Mouse (Mus musculus) MEL (cell line): Measurements from ENCODE around the gene Spag6l. TPM values are rescaled to one million over a fixed set of nuclear protein-coding genes. Genes with fewer than 3 reads are reported as not detected.

Source experiments
- DNase-seq: peaks from one replicate; pipeline ENCODE4 v3.0.0; 2011; ENCODE audit warnings: low read depth, low spot score
- H3K27ac ChIP-seq: 2 replicates; pipeline ENCODE4 v1.5.1; 2012; ENCODE audit warnings: low read depth, mild to moderate bottlenecking, control low read depth, low read length, moderate library complexity; ENCODE audit not compliant: control insufficient read depth
- H3K27me3 ChIP-seq, 2 experiments: fragments of 150-350 bp in 1 of 2; sonication (generic) in 1 of 2; 2 replicates each; pipeline ENCODE4 v1.6.1; 2012; ENCODE audit warnings: low read length in 2 of 2, mild to moderate bottlenecking in 2 of 2, improper control_type of control experiment in 1 of 2, moderate library complexity in 1 of 2; ENCODE audit not compliant: insufficient read depth in 2 of 2, control insufficient read depth in 1 of 2
- H3K36me3 ChIP-seq, 2 experiments: 2 replicates each; pipeline ENCODE4 v1.6.1; 2012 to 2014; ENCODE audit warnings: low read length in 2 of 2, improper control_type of control experiment in 1 of 2, inconsistent platforms in 1 of 2, mild to moderate bottlenecking in 1 of 2; ENCODE audit not compliant: insufficient read depth in 2 of 2, control insufficient read depth in 1 of 2
- H3K4me1 ChIP-seq, 2 experiments: fragments of 150-350 bp in 1 of 2; sonication (generic) in 1 of 2; 2 replicates each; pipeline ENCODE4 v1.6.1; 2012; ENCODE audit warnings: low read length in 2 of 2, improper control_type of control experiment in 1 of 2, mild to moderate bottlenecking in 1 of 2; ENCODE audit not compliant: insufficient read depth in 2 of 2, control insufficient read depth in 1 of 2
- H3K4me3 ChIP-seq, 2 experiments: fragments of 150-350 bp in 1 of 2; sonication (generic) in 1 of 2; 2 replicates each; pipeline ENCODE4 v1.5.1; 2012; ENCODE audit warnings: low read depth in 2 of 2, low read length in 2 of 2, mild to moderate bottlenecking in 2 of 2, moderate library complexity in 2 of 2, control low read depth in 1 of 2, improper control_type of control experiment in 1 of 2; ENCODE audit not compliant: control insufficient read depth in 1 of 2, insufficient read depth in 1 of 2
- H3K79me2 ChIP-seq: 2 replicates; pipeline ENCODE4 v1.6.1; 2012; ENCODE audit warnings: mild to moderate bottlenecking, low read length, moderate library complexity; ENCODE audit not compliant: control insufficient read depth, poor library complexity, insufficient read depth
- H3K9ac ChIP-seq: 2 replicates; pipeline ENCODE4 v1.6.1; 2012; ENCODE audit warnings: low read depth, mild to moderate bottlenecking, control low read depth, low read length, moderate library complexity; ENCODE audit not compliant: control insufficient read depth, poor library complexity, severe bottlenecking
- H3K9me3 ChIP-seq: fragments of 150-350 bp; sonication (generic); replicated peaks from 2 replicates; pipeline ENCODE4 v1.6.1; 2012; ENCODE audit warnings: mild to moderate bottlenecking, low read length, improper control_type of control experiment, moderate library complexity; ENCODE audit not compliant: insufficient read depth
- CHD2 ChIP-seq: IDR thresholded peaks from 2 replicates; pipeline ENCODE4 v1.6.1; 2011; ENCODE audit warnings: low read length, improper control_type of control experiment
- ETS1 ChIP-seq: IDR thresholded peaks from 2 replicates; pipeline ENCODE4 v1.6.1; 2012; ENCODE audit warnings: low read depth, mild to moderate bottlenecking, inconsistent platforms, low read length, improper control_type of control experiment, moderate library complexity
- GATA1 ChIP-seq: IDR thresholded peaks from 2 replicates; pipeline ENCODE4 v1.6.1; 2011; ENCODE audit warnings: low read depth, low read length, improper control_type of control experiment
- JUND ChIP-seq: IDR thresholded peaks from 2 replicates; pipeline ENCODE4 v1.6.1; 2011; ENCODE audit warnings: low read depth, mild to moderate bottlenecking, improper control_type of control experiment, low read length
- KAT2A ChIP-seq: conservative IDR thresholded peaks from 2 replicates; pipeline ENCODE4 v1.6.1; 2012; ENCODE audit warnings: low read depth, low read length, improper control_type of control experiment, inconsistent platforms
- MAX ChIP-seq: IDR thresholded peaks from 2 replicates; pipeline ENCODE4 v1.6.1; 2011; ENCODE audit warnings: low read length, improper control_type of control experiment
- MAZ ChIP-seq: IDR thresholded peaks from 2 replicates; pipeline ENCODE4 v1.6.1; 2012; ENCODE audit warnings: low read depth, mild to moderate bottlenecking, inconsistent platforms, low read length, improper control_type of control experiment
- POLR2AphosphoS2 ChIP-seq: IDR thresholded peaks from 2 replicates; pipeline ENCODE4 v1.6.1; 2011; ENCODE audit warnings: low read length, improper control_type of control experiment
- RAD21 ChIP-seq: IDR thresholded peaks from 2 replicates; pipeline ENCODE4 v1.6.1; 2011; ENCODE audit warnings: mild to moderate bottlenecking, low read depth, low read length, improper control_type of control experiment
- RCOR1 ChIP-seq: IDR thresholded peaks from 2 replicates; pipeline ENCODE4 v1.6.1; 2012; ENCODE audit warnings: low read depth, mild to moderate bottlenecking, inconsistent platforms, low read length, improper control_type of control experiment
- SIN3A ChIP-seq: IDR thresholded peaks from 2 replicates; pipeline ENCODE4 v1.6.1; 2012; ENCODE audit warnings: low read length, improper control_type of control experiment, inconsistent platforms
- SMC3 ChIP-seq: IDR thresholded peaks from 2 replicates; pipeline ENCODE4 v1.6.1; 2011; ENCODE audit warnings: low read depth, low read length, improper control_type of control experiment
- TAL1 ChIP-seq: IDR thresholded peaks from 2 replicates; pipeline ENCODE4 v1.6.1; 2012; ENCODE audit warnings: mild to moderate bottlenecking, inconsistent platforms, low read length, moderate library complexity, mixed read lengths
- TCF12 ChIP-seq: IDR thresholded peaks from 2 replicates; pipeline ENCODE4 v1.6.1; 2014; ENCODE audit warnings: low read depth, mild to moderate bottlenecking, inconsistent platforms, low read length, improper control_type of control experiment, moderate library complexity
- UBTF ChIP-seq: IDR thresholded peaks from 2 replicates; pipeline ENCODE4 v1.6.1; 2012; ENCODE audit warnings: low read depth, mild to moderate bottlenecking, inconsistent platforms, low read length, improper control_type of control experiment, moderate library complexity, borderline replicate concordance; ENCODE audit not compliant: insufficient read depth
- USF1 ChIP-seq: IDR thresholded peaks from 2 replicates; pipeline ENCODE4 v1.6.1; 2014; ENCODE audit warnings: low read depth, mild to moderate bottlenecking, inconsistent platforms, low read length, improper control_type of control experiment, moderate library complexity
- USF2 ChIP-seq, 2 experiments: IDR thresholded peaks; 2 replicates each; pipeline ENCODE4 v1.6.1; 2011 to 2012; ENCODE audit warnings: improper control_type of control experiment in 2 of 2, low read length in 2 of 2, borderline replicate concordance in 1 of 2, inconsistent platforms in 1 of 2, low read depth in 1 of 2, mild to moderate bottlenecking in 1 of 2; ENCODE audit not compliant: insufficient read depth in 1 of 2
- ZKSCAN1 ChIP-seq: IDR thresholded peaks from 2 replicates; pipeline ENCODE4 v1.6.1; 2012; ENCODE audit warnings: low read depth, mild to moderate bottlenecking, inconsistent platforms, low read length, improper control_type of control experiment, moderate library complexity
- ZMIZ1 ChIP-seq: IDR thresholded peaks from 2 replicates; pipeline ENCODE4 v1.6.1; 2012; ENCODE audit warnings: low read depth, mild to moderate bottlenecking, inconsistent platforms, low read length, improper control_type of control experiment, moderate library complexity
- polyA plus RNA-seq, 2 experiments: library from polyadenylated mRNA; stranded (reverse) in 1 of 2; unstranded in 1 of 2; fragments of >175 nt in 1 of 2; fragments of >200 nt in 1 of 2; gene quantifications; 2 replicates each; pipeline versions ENCODE4 v1.2.1 to v1.2.4; 2012; ENCODE audit warnings: low replicate concordance in 2 of 2, low read depth in 1 of 2; ENCODE audit not compliant: insufficient read length in 2 of 2, insufficient read depth in 1 of 2, missing spikeins in 1 of 2
- total RNA-seq: library from RNA; depleted of rRNA; stranded (reverse); fragments of 300-350 nt; gene quantifications from 2 replicates; pipeline ENCODE4 v1.2.3, GENCODE M21; 2012; rRNA removed

Gene Spag6l
- total and polyA plus RNA-seq, 3 experiments: not detected

- Histone ChIP-seq H3K4me1 (no peaks in the 10 kb centered on the region; a peak in 1 of 4 replicates), H3K27me3 (no peaks in the 10 kb centered on the region), H3K36me3 (no peaks in the 10 kb centered on the region), H3K4me3 (no peak overlapping the region), H3K9ac (no peak overlapping the region), H3K79me2 (no peaks in the 10 kb centered on the region), H3K9me3 (no peaks in the 10 kb centered on the region), H3K27ac (no peak overlapping the region)
- TF ChIP-seq POLR2AphosphoS2: no peak
- no peak for TF ChIP-seq CHD2
- TF ChIP-seq MAZ: no peak
- TF ChIP-seq RCOR1: no peak
- no peak for TF ChIP-seq USF1
- TF ChIP-seq UBTF: no peak
- TF ChIP-seq SMC3: no peak
- no peak for DNase-seq
These were observed 3.8 kb downstream of the Spag6l start for GRCm38 (mm10) chr16:16825476-16825875.

GRCm38 (mm10) chr16:16806325-16806724 is 22.9 kb downstream of the Spag6l start:
- Histone ChIP-seq H3K9me3 (no peaks in the 10 kb centered on the region), H3K27me3 (peaks cover 2 to 3% of the 10 kb centered on the region in 2 experiments; a peak in 2 of 4 replicates), H3K4me3 (no peak overlapping the region), H3K79me2 (no peaks in the 10 kb centered on the region), H3K36me3 (no peaks in the 10 kb centered on the region)
- TF ChIP-seq ETS1: no peak
- no peak for TF ChIP-seq ZMIZ1
- no peak for TF ChIP-seq TCF12
- TF ChIP-seq MAX: no peak
- TF ChIP-seq JUND: no peak
- no peak for TF ChIP-seq ZKSCAN1
- TF ChIP-seq TAL1: no peak
- no peak for TF ChIP-seq USF2 (IDR thresholded peaks at IDR 0.05; ENCODE audit: borderline replicate concordance in 1 of 2, insufficient read depth in 1 of 2, low read depth in 1 of 2, low read length in 2 of 2)
- TF ChIP-seq SMC3: no peak
- no peak for TF ChIP-seq KAT2A
- no peak for TF ChIP-seq GATA1
- TF ChIP-seq MAZ: no peak
- TF ChIP-seq RAD21: no peak
- TF ChIP-seq SIN3A: no peak
- TF ChIP-seq, all 39 proteins: peak for 0
- DNase-seq: no peak
- H3K27ac ChIP-seq: no peak overlapping the region
- H3K4me1 ChIP-seq: no peaks in the 10 kb centered on the region
- no peak overlapping the region for H3K9ac ChIP-seq

Other genes starting within 250 kb of the Spag6l start
- 10.0 and 20.9 TPM in 2 replicates for gene Fgd4, start 228.9 kb downstream of the Spag6l start, total RNA-seq
- under 1 TPM in 1 of 2 experiments, not detected in 1; 0.03 TPM for gene Fgd4, start 228.9 kb downstream of the Spag6l start, polyA plus RNA-seq
- gene Olfr19, start 153.1 kb downstream of the Spag6l start, total RNA-seq: not detected in 2 replicates
- not detected for gene Olfr19, start 153.1 kb downstream of the Spag6l start, polyA plus RNA-seq
- gene Igll1, start 34.5 kb upstream of the Spag6l start, total RNA-seq: not detected in 2 replicates
- not detected for gene Igll1, start 34.5 kb upstream of the Spag6l start, polyA plus RNA-seq
- gene Top3b, start 41.3 kb upstream of the Spag6l start, total RNA-seq: 49.9 and 50.5 TPM in 2 replicates
- gene Top3b, start 41.3 kb upstream of the Spag6l start, polyA plus RNA-seq: 10 to 100 TPM in 1 of 2 experiments, not detected in 1; 93.2 TPM
- not detected in 2 replicates for gene Vpreb1, start 41.4 kb upstream of the Spag6l start, total RNA-seq
- gene Vpreb1, start 41.4 kb upstream of the Spag6l start, polyA plus RNA-seq: under 1 TPM in 1 of 2 experiments, not detected in 1; 0.33 TPM
- 28.6 and 30.6 TPM in 2 replicates for gene Ppm1f, start 67.0 kb upstream of the Spag6l start, total RNA-seq
- 10 to 100 TPM in 1 of 2 experiments, not detected in 1; 28.3 TPM for gene Ppm1f, start 67.0 kb upstream of the Spag6l start, polyA plus RNA-seq
- gene Mapk1, start 153.9 kb upstream of the Spag6l start, total RNA-seq: 125 and 131 TPM in 2 replicates
- gene Mapk1, start 153.9 kb upstream of the Spag6l start, polyA plus RNA-seq: 100 to 1,000 TPM; 144 to 225 TPM
- gene Ypel1, start 240.2 kb upstream of the Spag6l start, total RNA-seq: 0.42 and 0.46 TPM in 2 replicates
- gene Ypel1, start 240.2 kb upstream of the Spag6l start, polyA plus RNA-seq: 1 to 10 TPM in 1 of 2 experiments, not detected in 1; 1.1 TPM